Mouse (Mus musculus) myocyte (in vitro differentiated cells): ENCODE data around the gene Slc25a48. TPM values are rescaled to one million over a fixed set of nuclear protein-coding genes. Genes with fewer than 3 reads are reported as not detected.

Experiments
- H3K27me3 ChIP-seq: one replicate; pipeline ENCODE4 v1.6.1; 2011; ENCODE audit not compliant: control insufficient read depth, insufficient read depth, insufficient read length
- H3K36me3 ChIP-seq: one replicate; pipeline ENCODE4 v1.6.1; 2011; ENCODE audit not compliant: control insufficient read depth, insufficient read depth
- H3K4me2 ChIP-seq: one replicate; pipeline ENCODE4 v1.6.1; 2011; ENCODE audit warnings: low read depth, control low read depth
- H3K4me3 ChIP-seq: one replicate; pipeline ENCODE4 v1.5.1; 2011; ENCODE audit warnings: mild to moderate bottlenecking, control low read depth, moderate library complexity
- H3K79me2 ChIP-seq: one replicate; pipeline ENCODE4 v1.6.1; 2011; ENCODE audit not compliant: control insufficient read depth, insufficient read depth
- H3ac ChIP-seq: one replicate; pipeline ENCODE4 v1.6.1; 2011; ENCODE audit not compliant: control insufficient read depth, insufficient read length
- CEBPB ChIP-seq: IDR thresholded peaks from 2 replicates; pipeline ENCODE4 v1.6.1; 2011; ENCODE audit warnings: mild to moderate bottlenecking, moderate library complexity; ENCODE audit not compliant: poor library complexity, insufficient read depth, severe bottlenecking
- E2F4 ChIP-seq: IDR thresholded peaks from one replicate; pipeline ENCODE4 v1.6.1; 2011; ENCODE audit warnings: mild to moderate bottlenecking, control low read depth, moderate library complexity; ENCODE audit not compliant: insufficient read depth
- MAX ChIP-seq: IDR thresholded peaks from one replicate; pipeline ENCODE4 v1.6.1; 2011; ENCODE audit warnings: low read depth, mild to moderate bottlenecking, control low read depth
- MYOD1 ChIP-seq, 3 experiments: IDR thresholded peaks; one replicate each; pipeline ENCODE4 v1.6.1; 2011; ENCODE audit warnings: control low read depth in 2 of 3, low read depth in 2 of 3, mild to moderate bottlenecking in 2 of 3, moderate library complexity in 1 of 3; ENCODE audit not compliant: insufficient read length in 2 of 3, control insufficient read depth in 1 of 3
- MYOG ChIP-seq, 3 experiments: IDR thresholded peaks; one replicate each; pipeline ENCODE4 v1.6.1; 2011; ENCODE audit warnings: control low read depth in 2 of 3, low read depth in 2 of 3, mild to moderate bottlenecking in 2 of 3; ENCODE audit not compliant: insufficient read length in 2 of 3, control insufficient read depth in 1 of 3, insufficient read depth in 1 of 3
- POLR2A ChIP-seq: IDR thresholded peaks from one replicate; pipeline ENCODE4 v1.6.1; 2011; ENCODE audit warnings: low read depth, mild to moderate bottlenecking, control low read depth, moderate library complexity; ENCODE audit not compliant: insufficient read length
- POLR2AphosphoS2 ChIP-seq: IDR thresholded peaks from one replicate; pipeline ENCODE4 v1.6.1; 2011; ENCODE audit warnings: low read depth, control low read depth; ENCODE audit not compliant: insufficient read length
- REST ChIP-seq: IDR thresholded peaks from one replicate; pipeline ENCODE4 v1.6.1; 2011; ENCODE audit warnings: mild to moderate bottlenecking, control low read depth, moderate library complexity; ENCODE audit not compliant: insufficient read depth, insufficient read length
- SRF ChIP-seq: IDR thresholded peaks from one replicate; pipeline ENCODE4 v1.6.1; 2011; ENCODE audit warnings: low read depth; ENCODE audit not compliant: control insufficient read depth, insufficient read length
- TCF12 ChIP-seq: IDR thresholded peaks from one replicate; pipeline ENCODE4 v1.6.1; 2011; ENCODE audit warnings: mild to moderate bottlenecking, control low read depth; ENCODE audit not compliant: poor library complexity, insufficient read depth, severe bottlenecking
- TCF3 ChIP-seq: IDR thresholded peaks from one replicate; pipeline ENCODE4 v1.6.1; 2011; ENCODE audit warnings: low read depth, control low read depth; ENCODE audit not compliant: insufficient read length
- USF1 ChIP-seq: IDR thresholded peaks from one replicate; pipeline ENCODE4 v1.6.1; 2011; ENCODE audit warnings: low read depth, mild to moderate bottlenecking, control low read depth, moderate library complexity
- polyA plus RNA-seq: library from polyadenylated mRNA; unstranded; fragments of >200 nt; fragmentation: generic; extraction: Trizol; gene quantifications from one replicate; pipeline ENCODE4 v1.2.1, GENCODE M21; 2012; ENCODE audit warnings: missing spikeins

Gene Slc25a48
- polyA plus RNA-seq, 1 experiment: not detected

- Histone ChIP-seq H3K4me3 (no peak overlapping the region), H3K4me2 (no peak overlapping the region), H3K36me3 (no peaks in the 10 kb centered on the region), H3ac (no peak overlapping the region), H3K27me3 (peaks cover 34% of the 10 kb centered on the region), H3K79me2 (no peaks in the 10 kb centered on the region)
- TF ChIP-seq E2F4: no peak
- TF ChIP-seq TCF12: no peak
- no peak for TF ChIP-seq REST
- no peak for TF ChIP-seq SRF
- no peak for TF ChIP-seq POLR2AphosphoS2
- no peak for TF ChIP-seq POLR2A
These were observed 62.5 kb downstream of the Slc25a48 start for GRCm38 (mm10) chr13:56500636-56501035.

- TF ChIP-seq MYOG (IDR thresholded peaks at IDR 0.05; ENCODE audit: control insufficient read depth in 1 of 3, insufficient read depth in 1 of 3, insufficient read length in 2 of 3, low read depth in 2 of 3): no peak
- no peak for TF ChIP-seq TCF3
- no peak for TF ChIP-seq CEBPB
- TF ChIP-seq E2F4: no peak
- no peak for TF ChIP-seq MYOD1 (IDR thresholded peaks at IDR 0.05; ENCODE audit: control insufficient read depth in 1 of 3, insufficient read length in 2 of 3, low read depth in 2 of 3)
- no peak for TF ChIP-seq TCF12
- no peak for TF ChIP-seq SRF
- no peak for TF ChIP-seq POLR2A
- TF ChIP-seq REST: no peak
These were observed 63.8 kb downstream of the Slc25a48 start for GRCm38 (mm10) chr13:56501866-56502420.

GRCm38 (mm10) chr13:56506871-56507496, 68.8 kb downstream of the Slc25a48 start:
- Histone ChIP-seq H3K4me3 (no peak overlapping the region), H3K27me3 (peaks cover 33% of the 10 kb centered on the region), H3K4me2 (no peak overlapping the region), H3ac (no peak overlapping the region), H3K79me2 (no peaks in the 10 kb centered on the region), H3K36me3 (no peaks in the 10 kb centered on the region)
- no peak for TF ChIP-seq POLR2A
- TF ChIP-seq SRF: no peak
- no peak for TF ChIP-seq TCF3
- TF ChIP-seq CEBPB: no peak
- TF ChIP-seq POLR2AphosphoS2: no peak
- no peak for TF ChIP-seq USF1
- TF ChIP-seq TCF12: no peak
- no peak for TF ChIP-seq MYOG (IDR thresholded peaks at IDR 0.05; ENCODE audit: control insufficient read depth in 1 of 3, insufficient read depth in 1 of 3, insufficient read length in 2 of 3, low read depth in 2 of 3)
- TF ChIP-seq E2F4: no peak

More at GRCm38 (mm10) chr13:56501866-56502420, 63.8 kb downstream of the Slc25a48 start:
- Histone ChIP-seq H3K4me2 (no peak overlapping the region), H3K79me2 (no peaks in the 10 kb centered on the region), H3ac (no peak overlapping the region), H3K36me3 (no peaks in the 10 kb centered on the region), H3K4me3 (no peak overlapping the region), H3K27me3 (peaks cover 36% of the 10 kb centered on the region)

- Histone ChIP-seq H3K4me3 (no peak overlapping the region), H3K79me2 (no peaks in the 10 kb centered on the region), H3K36me3 (no peaks in the 10 kb centered on the region), H3K27me3 (peaks cover 11% of the 10 kb centered on the region), H3ac (no peak overlapping the region), H3K4me2 (no peak overlapping the region)
- TF ChIP-seq MYOG (IDR thresholded peaks at IDR 0.05; ENCODE audit: control insufficient read depth in 1 of 3, insufficient read depth in 1 of 3, insufficient read length in 2 of 3, low read depth in 2 of 3): no peak
- TF ChIP-seq TCF3: no peak
- TF ChIP-seq TCF12: no peak
- TF ChIP-seq REST: no peak
- no peak for TF ChIP-seq MAX
- no peak for TF ChIP-seq POLR2A
- TF ChIP-seq CEBPB: no peak
- TF ChIP-seq USF1: no peak
- TF ChIP-seq SRF: no peak
- TF ChIP-seq MYOD1 (IDR thresholded peaks at IDR 0.05; ENCODE audit: control insufficient read depth in 1 of 3, insufficient read length in 2 of 3, low read depth in 2 of 3): no peak
- TF ChIP-seq E2F4: no peak
- no peak for TF ChIP-seq POLR2AphosphoS2
These were observed 71.6 kb downstream of the Slc25a48 start for GRCm38 (mm10) chr13:56509796-56510195.

GRCm38 (mm10) chr13:56513595-56513994, 75.4 kb downstream of the Slc25a48 start:
- H3K79me2 ChIP-seq: no peaks in the 10 kb centered on the region
- no peak overlapping the region for H3K4me3 ChIP-seq
- no peak overlapping the region for H3ac ChIP-seq
- no peaks in the 10 kb centered on the region for H3K36me3 ChIP-seq
- TF ChIP-seq POLR2AphosphoS2 (no peak), SRF (no peak), TCF12 (no peak), E2F4 (no peak), TCF3 (no peak), POLR2A (no peak), USF1 (no peak), MYOD1 (IDR thresholded peaks at IDR 0.05; ENCODE audit: control insufficient read depth in 1 of 3, insufficient read length in 2 of 3, low read depth in 2 of 3) (no peak), MAX (no peak), MYOG (IDR thresholded peaks at IDR 0.05; ENCODE audit: control insufficient read depth in 1 of 3, insufficient read depth in 1 of 3, insufficient read length in 2 of 3, low read depth in 2 of 3) (no peak), REST (no peak), CEBPB (no peak)
- no peak overlapping the region for H3K4me2 ChIP-seq
- peaks cover 5% of the 10 kb centered on the region for H3K27me3 ChIP-seq
